Mouse (Mus musculus): ENCODE measurements around the gene Rcn1.

- TF ChIP-seq MAX (IDR thresholded peaks at IDR 0.05; ENCODE audit: low read depth): no peak
- TF ChIP-seq USF1 (IDR thresholded peaks at IDR 0.05; ENCODE audit: low read depth): no peak
- no peak for TF ChIP-seq POLR2A (IDR thresholded peaks at IDR 0.05; ENCODE audit: insufficient read length, low read depth)
- no peak for TF ChIP-seq E2F4 (IDR thresholded peaks at IDR 0.05; ENCODE audit: insufficient read depth)
- TF ChIP-seq POLR2AphosphoS2 (IDR thresholded peaks at IDR 0.05; ENCODE audit: insufficient read length, low read depth): no peak
- TF ChIP-seq TCF3 (IDR thresholded peaks at IDR 0.05; ENCODE audit: insufficient read length, low read depth): no peak
- TF ChIP-seq MYOD1 (IDR thresholded peaks at IDR 0.05; ENCODE audit: control insufficient read depth in 1 of 3, insufficient read length in 2 of 3, low read depth in 2 of 3): no peak
- no peak for TF ChIP-seq MYOG (IDR thresholded peaks at IDR 0.05; ENCODE audit: control insufficient read depth in 1 of 3, insufficient read depth in 1 of 3, insufficient read length in 2 of 3, low read depth in 2 of 3)
- TF ChIP-seq CEBPB (IDR thresholded peaks at IDR 0.05; ENCODE audit: insufficient read depth, poor library complexity, severe bottlenecking): no peak
- TF ChIP-seq REST (IDR thresholded peaks at IDR 0.05; ENCODE audit: insufficient read depth, insufficient read length): no peak
- TF ChIP-seq TCF12 (IDR thresholded peaks at IDR 0.05; ENCODE audit: insufficient read depth, poor library complexity, severe bottlenecking): no peak
Measured at GRCm38 (mm10) chr2:105375261-105375660, 23.9 kb downstream of the Rcn1 start.
